8 mouse cellular contexts compared by ENCODE assay signal in the genomic region with DNA sequence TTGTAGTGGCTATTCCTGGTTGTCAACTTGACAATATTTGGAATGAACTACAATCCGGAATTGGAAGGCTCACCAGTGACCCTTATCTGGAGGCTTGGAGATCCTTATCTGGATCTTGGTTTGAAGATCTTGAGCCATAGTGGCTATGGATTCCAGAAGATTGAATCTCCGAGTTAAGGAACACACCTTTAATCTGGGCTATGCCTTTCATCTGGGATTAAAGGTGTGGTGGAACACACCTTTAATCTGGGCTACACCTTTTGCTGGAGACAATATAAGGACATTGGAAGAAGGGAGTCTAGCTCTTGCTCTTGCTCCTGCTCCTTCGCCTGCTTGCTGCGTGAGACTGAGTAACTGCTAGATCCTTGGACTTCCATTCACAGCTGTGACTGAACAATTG. TPM values are rescaled to one million over a fixed set of nuclear protein-coding genes. Genes with fewer than 3 reads are reported as not detected.
A peak's percentile ranks its signal among the peaks of the same experiment; 100 is the strongest.
DNase-seq lines count a peak whose midpoint lies in the region; ATAC-seq lines count a peak whose summit lies in the region.
"Not testable (repeated sequence)": the region's sequence is repeated elsewhere in the genome, so short reads cannot be mapped to it uniquely, and the experiment has no call there.

A gene (plus strand): TSS at position 301 of the 400 bp plus-strand sequence.

- intact Hi-C loops in left cerebral cortex, postnatal 10 days (cut with DNase I): not testable (repeated sequence)

- H3K27me3 ChIP-seq in forebrain, embryonic 15.5 days; heart, embryonic 14.5 days (ENCODE audit: control insufficient read depth, insufficient read depth, low read length); intestine, embryonic 14.5 days (replicated peaks; ENCODE audit: control insufficient read depth, insufficient read depth, low read length); lung, embryonic 15.5 days; neural tube, embryonic 14.5 days (ENCODE audit: control insufficient read depth, insufficient read depth, low read length): not testable (repeated sequence)

- DNase-seq in intestine, embryonic 14.5 days (ENCODE audit: low spot score); left cerebral cortex, postnatal 10 days (ENCODE audit: extremely low spot score in 1 of 2, low spot score in 2 of 2): not testable (repeated sequence)

- not testable (repeated sequence) for H3K9ac ChIP-seq in forebrain, embryonic 15.5 days (replicated peaks); heart, embryonic 14.5 days (ENCODE audit: low read length); intestine, embryonic 14.5 days (ENCODE audit: low read length); lung, embryonic 15.5 days; neural tube, embryonic 14.5 days (replicated peaks; ENCODE audit: low read depth, low read length)

- not testable (repeated sequence) for ATAC-seq in CD4-positive, CD25-positive, alpha-beta regulatory T cell, adult 4 months; forebrain, embryonic 15.5 days (replicated peaks); heart, embryonic 14.5 days (ENCODE audit: insufficient number of reproducible peaks, insufficient read depth, low FRiP score, low read depth); intestine, embryonic 14.5 days (replicated peaks; ENCODE audit: low FRiP score, low TSS enrichment, low read depth); lung, embryonic 15.5 days (ENCODE audit: borderline replicate concordance, extremely low read depth, low FRiP score, low TSS enrichment); neural tube, embryonic 14.5 days (ENCODE audit: low read depth)

- not testable (repeated sequence) for H3K36me3 ChIP-seq in forebrain, embryonic 15.5 days; heart, embryonic 14.5 days (ENCODE audit: control insufficient read depth, insufficient read depth, low read length); intestine, embryonic 14.5 days (ENCODE audit: control insufficient read depth, insufficient read depth, low read length); lung, embryonic 15.5 days; neural tube, embryonic 14.5 days (ENCODE audit: control insufficient read depth, insufficient read depth, low read length)

- H3K4me3 ChIP-seq in brown adipose tissue, adult 24 weeks (ENCODE audit: insufficient read depth, low read depth, low read length); heart, embryonic 14.5 days (ENCODE audit: control insufficient read depth in 1 of 2, insufficient read depth in 1 of 2, low read depth in 1 of 2, low read length in 2 of 2); intestine, embryonic 14.5 days (ENCODE audit: low read depth, low read length); lung, embryonic 15.5 days; neural tube, embryonic 14.5 days (ENCODE audit: low read depth, low read length): not testable (repeated sequence)
- H3K4me3 ChIP-seq in forebrain, embryonic 15.5 days: 0 out of 2 replicates have a peak within 1 kb of the TSS, but pooled peaks have one; percentile 9

- WGBS in forebrain, embryonic 15.5 days: no CpG with 5 or more reads among the region's 4 CpGs
- no CpG with 5 or more reads among the region's 4 CpGs for WGBS in heart, embryonic 14.5 days
- no CpG with 5 or more reads among the region's 4 CpGs for WGBS in intestine, embryonic 14.5 days
- no CpG with 5 or more reads among the region's 4 CpGs for whole genome bisulfite sequencing in lung, embryonic 15.5 days
- WGBS in neural tube, embryonic 14.5 days: no CpG with 5 or more reads among the region's 4 CpGs

- H3K4me2 ChIP-seq in forebrain, embryonic 15.5 days (replicated peaks): peak within 1 kb of the TSS; percentile 25
- not testable (repeated sequence) for H3K4me2 ChIP-seq in heart, embryonic 14.5 days (ENCODE audit: low read length); intestine, embryonic 14.5 days (ENCODE audit: low read length); lung, embryonic 15.5 days; neural tube, embryonic 14.5 days (ENCODE audit: low read depth, low read length)

- H3K27ac ChIP-seq in brown adipose tissue, adult 24 weeks (replicated peaks; ENCODE audit: low read depth, low read length); forebrain, embryonic 15.5 days (replicated peaks); heart, embryonic 14.5 days (replicated peaks in 1 of 2; ENCODE audit: control insufficient read depth in 1 of 2, insufficient read depth in 1 of 2, low read depth in 2 of 2, low read length in 2 of 2); intestine, embryonic 14.5 days (ENCODE audit: low read depth); lung, embryonic 15.5 days; neural tube, embryonic 14.5 days (ENCODE audit: low read depth, low read length): not testable (repeated sequence)

- not testable (repeated sequence) for H3K9me3 ChIP-seq in forebrain, embryonic 15.5 days; heart, embryonic 14.5 days (ENCODE audit: control insufficient read depth, low read length); intestine, embryonic 14.5 days (ENCODE audit: control insufficient read depth, low read length); lung, embryonic 15.5 days; neural tube, embryonic 14.5 days (ENCODE audit: control insufficient read depth, low read length)

- H3K4me1 ChIP-seq in brown adipose tissue, adult 24 weeks (ENCODE audit: control insufficient read depth, insufficient read depth, insufficient read length, low read length); forebrain, embryonic 15.5 days; heart, embryonic 14.5 days (ENCODE audit: control insufficient read depth in 2 of 2, insufficient read depth in 2 of 2, low read length in 2 of 2); intestine, embryonic 14.5 days (replicated peaks; ENCODE audit: control insufficient read depth, insufficient read depth, low read length); lung, embryonic 15.5 days; neural tube, embryonic 14.5 days (ENCODE audit: control insufficient read depth, insufficient read depth, low read length): not testable (repeated sequence)

RNA-seq across cellular contexts. Expression of the gene that starts here (rescaled TPM):
- polyA plus RNA-seq in CD4-positive, CD25-positive, alpha-beta regulatory T cell, adult 4 months (2017; shearing (Covaris generic)): 10 to 100 TPM; 58.4 to 84.5 TPM
- 12.2 and 13.9 TPM in 2 replicates for polyA plus RNA-seq in brown adipose tissue, adult 24 weeks (2012; ENCODE audit: insufficient read depth, insufficient read length, missing spikeins)
- polyA plus RNA-seq in forebrain, embryonic 15.5 days (2015; fragmentation: Nextera tagmentation; extraction: Ambion mirVana): 57.7 and 58.4 TPM in 2 replicates
- 22.2 and 23.8 TPM in 2 replicates for polyA plus RNA-seq in heart, embryonic 14.5 days (2014; fragmentation: Nextera tagmentation; extraction: Ambion mirVana)
- polyA plus RNA-seq in intestine, embryonic 14.5 days (2014; fragmentation: Nextera tagmentation; extraction: Ambion mirVana): 28.0 and 31.0 TPM in 2 replicates
- total RNA-seq in left cerebral cortex, postnatal 10 days (2021): 10 to 100 TPM; 42.7 to 46.2 TPM
- 26.2 and 27.0 TPM in 2 replicates for polyA plus RNA-seq in lung, embryonic 15.5 days (2015; fragmentation: Nextera tagmentation; extraction: Ambion mirVana)
- 62.4 and 73.6 TPM in 2 replicates for polyA plus RNA-seq in neural tube, embryonic 14.5 days (2014; fragmentation: Nextera tagmentation; extraction: Ambion mirVana)
